Mouse (Mus musculus) mature B cell (primary cell): ENCODE data around the gene Gm3776.
"Not testable (repeated sequence)": the region's sequence is repeated elsewhere in the genome, so short reads cannot be mapped to it uniquely, and the experiment has no call there.

Experiments
- in situ Hi-C: fragments of 300-500 bp; cut with MboI; formaldehyde crosslinking; loops from 2 replicates; pipeline ENCODE4 v1.14.3; 2019

The Gm3776 gene

DNA sequence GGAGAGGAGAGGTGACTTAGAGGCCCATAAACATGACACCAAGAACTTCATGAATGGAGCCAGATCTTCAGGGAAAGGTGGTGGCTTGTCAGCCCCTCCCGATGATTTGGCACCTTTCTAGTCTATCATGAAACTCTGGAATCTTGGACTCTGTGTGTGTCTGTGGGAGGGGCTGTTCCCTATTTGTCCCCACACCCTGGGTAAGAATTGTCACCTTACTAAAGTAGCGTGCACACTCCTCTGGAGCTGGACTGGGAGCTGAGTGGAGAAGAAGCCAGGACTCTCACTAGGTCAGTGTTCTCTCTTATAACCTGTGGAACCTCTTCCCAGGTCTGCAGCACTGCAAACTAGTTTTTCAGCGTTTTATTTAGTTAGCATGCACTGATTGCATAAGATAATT is at the start of gene Gm3776:
Gm3776 (plus strand) TSS at position 216 of the 400 bp plus-strand sequence.
- in situ Hi-C loops, result not testable (repeated sequence)

DNA sequence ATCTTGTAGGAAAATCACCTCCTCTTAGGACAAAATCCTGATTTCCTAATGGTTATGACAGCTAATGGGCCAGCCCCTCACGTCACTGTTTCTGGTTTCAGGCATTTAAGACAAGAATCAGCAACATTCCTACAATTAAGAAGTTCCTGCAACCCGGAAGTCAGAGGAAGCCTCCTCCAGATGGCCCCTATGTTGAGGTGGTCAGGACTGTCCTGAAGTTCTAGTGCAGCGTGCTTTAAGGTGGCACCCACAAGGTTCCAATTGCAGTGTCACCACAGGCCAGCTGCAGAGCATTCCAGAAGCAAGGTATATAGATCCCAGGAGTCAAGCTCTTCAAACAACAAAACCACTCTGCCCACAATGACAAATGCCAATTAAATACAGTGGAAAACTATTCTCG is 48.0 kb upstream of the Gm3776 start:
- in situ Hi-C loops, result no loop called here

DNA sequence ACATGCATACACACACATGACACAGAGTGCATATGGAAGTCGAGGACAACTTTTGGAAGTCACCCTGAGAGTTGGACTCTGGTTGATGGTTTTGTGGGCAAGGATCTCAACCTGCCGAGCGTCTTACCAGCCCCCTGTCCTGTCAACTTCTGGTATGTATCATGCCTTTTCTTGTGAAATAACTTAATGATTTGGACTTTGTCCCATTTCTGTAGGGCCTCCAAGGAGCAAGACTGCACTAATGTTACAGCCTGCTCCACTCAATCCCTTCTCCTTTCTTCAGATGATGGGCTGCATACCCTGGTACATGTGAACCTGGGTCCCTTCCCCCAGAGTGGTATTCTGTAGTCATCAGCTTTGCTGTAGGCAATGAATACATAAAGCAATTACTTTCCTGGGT is 46.9 kb upstream of the Gm3776 start:
- in situ Hi-C loops, result no loop called here

DNA sequence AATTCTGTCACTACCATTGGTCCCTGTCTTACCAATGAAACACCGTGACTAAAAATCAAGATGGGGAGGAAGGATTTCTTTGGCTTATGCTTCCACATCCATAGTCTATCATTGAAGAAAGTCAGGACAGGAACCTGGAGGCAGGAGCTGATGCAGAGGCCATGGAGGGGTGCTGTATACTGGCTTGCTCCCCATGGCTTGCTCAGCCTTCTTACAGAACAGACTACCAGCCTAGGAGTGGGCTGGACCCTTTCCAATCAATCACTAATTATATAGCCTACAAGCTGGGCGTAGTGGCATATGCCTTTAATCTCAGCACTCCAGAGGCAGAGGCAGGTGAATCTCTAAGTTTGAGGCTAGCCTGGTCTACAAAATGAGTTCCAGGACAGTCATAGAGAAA is 46.1 kb upstream of the Gm3776 start:
- in situ Hi-C loops, result no loop called here

DNA sequence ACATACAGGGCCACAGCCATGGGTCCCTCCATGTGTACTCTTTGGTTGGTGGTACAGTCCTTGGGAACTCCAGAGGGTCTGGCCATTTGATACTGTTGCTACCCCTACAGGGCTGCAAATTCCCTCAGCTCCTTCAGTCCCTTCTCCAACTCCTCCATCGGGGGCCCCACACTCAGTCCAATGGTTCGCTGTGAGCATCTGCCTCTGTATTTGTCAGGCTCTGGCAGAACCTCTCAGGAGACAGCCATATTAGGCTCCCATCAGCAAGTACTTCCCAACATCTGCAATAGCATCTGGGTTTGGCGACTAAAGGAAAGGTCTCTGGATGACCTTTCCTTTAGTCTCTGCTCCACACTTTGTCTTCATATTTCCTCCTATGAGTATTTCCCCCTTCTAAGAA is 45.4 kb upstream of the Gm3776 start:
- in situ Hi-C loops, result no loop called here

DNA sequence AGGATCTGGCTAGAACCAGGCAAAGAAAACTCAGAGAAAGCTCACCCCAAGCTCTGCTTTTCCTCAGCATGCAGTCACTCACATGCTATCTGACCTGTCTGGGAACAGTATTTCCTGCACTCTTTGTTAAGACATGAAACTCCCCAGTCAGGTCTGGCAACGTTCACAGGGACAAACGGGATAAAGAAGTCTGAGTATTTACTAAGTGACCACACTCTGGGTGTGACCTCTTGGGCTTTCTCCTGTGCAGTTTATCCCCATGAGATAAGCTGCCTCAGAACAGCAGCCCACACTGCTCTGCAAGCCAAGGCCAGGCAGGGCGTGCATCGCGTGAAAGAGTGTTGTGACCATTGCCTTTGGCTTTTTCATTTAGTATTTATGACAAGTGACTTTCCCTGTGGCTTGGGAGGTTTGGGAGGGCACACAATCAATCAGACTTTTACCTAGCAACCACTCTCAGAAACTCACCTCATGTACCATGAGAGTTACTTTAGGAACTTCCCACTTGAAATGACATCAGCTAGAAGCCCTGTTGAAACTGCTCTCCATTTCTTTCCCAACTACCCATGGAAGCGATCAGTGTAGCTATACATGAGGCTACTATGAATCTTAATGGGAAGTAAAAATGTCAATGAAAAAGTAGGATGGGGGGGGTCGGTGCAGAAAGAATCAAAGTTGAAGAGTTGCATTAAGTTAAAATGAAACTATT is 44.4 kb upstream of the Gm3776 start:
- in situ Hi-C loops, result no loop called here

DNA sequence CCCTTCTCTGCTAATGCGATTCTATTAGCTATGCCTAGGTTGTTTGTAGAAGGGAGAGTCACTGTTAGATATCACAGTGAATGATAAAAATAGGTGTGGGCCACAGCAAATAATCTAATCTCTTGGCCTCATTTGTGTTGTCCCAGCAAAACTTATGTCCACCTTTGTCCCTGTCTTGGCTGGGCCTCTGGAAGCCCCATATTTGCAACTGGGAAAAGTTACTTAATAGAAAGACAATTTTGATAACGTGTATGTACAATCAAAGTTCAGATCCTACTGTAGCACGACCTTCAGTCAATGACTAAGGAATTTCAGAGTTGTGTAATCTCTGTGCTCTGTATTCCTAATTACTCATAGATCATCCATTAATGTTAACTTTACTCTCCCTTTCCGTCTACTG is 39.9 kb upstream of the Gm3776 start:
- in situ Hi-C loops, result no loop called here

DNA sequence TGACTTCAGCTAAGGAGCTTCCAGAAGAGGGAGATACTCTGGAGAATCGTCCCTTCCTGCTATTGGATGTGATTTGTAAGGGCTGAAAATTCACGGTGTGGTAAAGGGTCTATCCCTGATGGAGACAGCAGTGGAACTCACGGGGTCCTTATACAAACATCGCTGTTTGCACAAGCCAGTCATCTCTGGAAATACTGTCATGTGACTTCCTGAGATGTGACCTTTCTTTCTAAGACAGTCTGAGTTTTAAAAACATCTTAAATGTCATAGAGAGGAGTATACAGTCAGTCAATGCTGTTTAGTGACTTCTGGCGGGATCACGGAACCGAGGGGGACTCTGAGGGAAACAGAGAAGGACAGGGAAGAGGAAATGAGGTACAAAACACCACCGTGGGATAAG is 34.3 kb upstream of the Gm3776 start:
- in situ Hi-C loops, result no loop called here

DNA sequence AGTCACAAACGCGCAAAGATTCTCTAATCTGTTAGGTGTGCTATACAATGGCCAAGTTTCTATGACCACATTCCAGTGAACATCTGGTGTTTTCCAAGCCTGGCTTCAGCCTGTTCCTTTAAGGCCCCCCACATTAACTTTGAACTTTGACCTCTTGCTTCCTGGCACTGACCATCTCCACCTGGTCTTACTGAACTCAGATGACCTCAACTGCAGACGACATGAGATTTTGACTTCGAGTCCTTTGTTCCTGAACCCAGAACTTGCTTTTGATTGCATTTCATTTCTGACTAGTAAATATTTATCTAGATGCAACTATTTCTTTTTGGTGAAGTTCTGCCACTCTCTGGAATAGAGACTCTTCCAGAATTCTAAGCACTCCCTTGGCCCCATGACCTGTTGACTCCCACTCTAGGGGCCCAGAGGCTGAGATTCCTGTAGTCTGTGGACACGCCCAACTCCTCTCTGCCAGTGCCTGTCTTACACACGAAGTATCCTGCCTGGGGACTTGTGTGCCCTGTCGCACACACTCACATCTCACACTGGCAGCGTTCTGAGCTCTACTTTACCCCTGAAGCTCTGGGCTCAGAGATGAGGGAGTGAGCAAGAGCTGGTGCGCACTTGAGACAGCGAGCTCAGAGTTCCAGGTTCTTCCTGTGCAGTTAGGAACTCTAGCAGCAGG is 33.6 kb upstream of the Gm3776 start:
- in situ Hi-C loops, result no loop called here

DNA sequence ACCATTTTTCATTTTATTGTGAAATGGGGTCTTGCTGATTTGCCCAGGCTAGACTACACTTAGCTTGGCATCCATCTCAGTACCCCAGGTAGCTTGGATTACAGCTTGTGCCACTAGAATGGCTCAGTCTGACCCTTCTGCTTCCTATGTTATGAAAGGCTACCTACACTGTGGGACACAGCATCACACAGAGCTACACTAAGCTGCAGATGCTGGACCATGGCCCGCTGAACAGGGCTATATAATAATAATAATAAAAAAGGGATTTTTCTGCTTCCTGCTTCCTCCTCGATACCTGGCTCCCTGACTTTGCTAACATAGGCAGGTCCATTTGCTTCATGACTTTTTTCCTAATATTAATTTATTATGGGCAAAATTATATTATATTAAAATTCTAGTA is 32.5 kb upstream of the Gm3776 start:
- in situ Hi-C loops, result no loop called here

DNA sequence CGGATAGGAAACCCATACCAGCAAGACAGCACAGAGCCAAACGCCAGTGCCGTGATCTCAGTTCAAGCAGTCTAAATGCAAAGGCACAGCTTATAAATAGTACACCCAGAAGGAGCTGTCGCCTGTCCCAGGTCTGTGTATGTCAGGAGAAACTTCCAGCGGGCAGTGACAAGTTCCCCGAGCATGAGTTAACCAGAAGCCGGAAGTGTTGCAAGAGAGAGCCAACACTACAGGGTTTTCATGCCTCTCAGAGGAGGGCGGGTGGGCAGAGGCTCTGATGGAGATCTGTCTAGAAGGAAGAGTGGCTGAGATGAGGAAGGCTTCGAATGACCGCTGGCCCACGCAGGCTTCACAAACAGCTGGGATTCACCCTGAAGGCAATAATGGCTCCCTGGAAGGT is 31.6 kb upstream of the Gm3776 start:
- in situ Hi-C loops, result no loop called here

DNA sequence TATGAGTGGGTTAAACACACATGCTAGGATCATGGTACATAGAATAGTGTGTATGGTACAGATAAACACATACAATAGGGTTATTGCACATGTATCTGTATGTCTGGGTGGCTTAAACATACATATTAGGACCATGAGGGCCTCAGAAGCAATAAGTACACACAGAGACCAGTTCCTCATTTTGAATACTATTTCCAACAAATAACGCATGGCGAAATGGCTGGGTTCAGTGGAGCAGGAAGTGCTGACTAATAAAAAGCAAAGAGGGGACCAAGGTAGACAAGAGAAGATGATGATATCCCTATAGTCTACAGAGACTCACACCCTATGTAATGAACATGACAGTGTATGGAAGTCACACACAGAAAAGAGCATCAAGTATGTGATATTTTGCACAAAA is 28.8 kb upstream of the Gm3776 start:
- in situ Hi-C loops, result no loop called here

DNA sequence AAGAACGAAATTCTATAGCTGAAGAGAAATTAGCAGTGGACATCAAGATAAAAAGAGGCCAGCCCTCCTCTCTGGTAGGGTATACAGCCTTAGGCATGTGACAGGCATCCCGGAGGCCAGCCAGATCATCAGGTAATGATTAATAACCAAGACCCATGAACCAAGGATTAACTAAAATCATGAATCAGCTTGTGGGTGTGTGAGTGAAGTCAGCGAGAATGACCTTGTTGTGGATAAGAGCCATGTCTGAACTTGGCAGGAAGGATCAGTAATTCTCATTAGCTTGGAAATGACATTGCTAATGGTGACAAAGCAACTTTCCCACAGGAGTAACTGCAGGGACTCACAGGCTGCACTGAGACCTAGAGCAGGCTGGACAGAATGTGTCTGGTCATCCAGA is 27.3 kb upstream of the Gm3776 start:
- in situ Hi-C loops, result not testable (repeated sequence)

DNA sequence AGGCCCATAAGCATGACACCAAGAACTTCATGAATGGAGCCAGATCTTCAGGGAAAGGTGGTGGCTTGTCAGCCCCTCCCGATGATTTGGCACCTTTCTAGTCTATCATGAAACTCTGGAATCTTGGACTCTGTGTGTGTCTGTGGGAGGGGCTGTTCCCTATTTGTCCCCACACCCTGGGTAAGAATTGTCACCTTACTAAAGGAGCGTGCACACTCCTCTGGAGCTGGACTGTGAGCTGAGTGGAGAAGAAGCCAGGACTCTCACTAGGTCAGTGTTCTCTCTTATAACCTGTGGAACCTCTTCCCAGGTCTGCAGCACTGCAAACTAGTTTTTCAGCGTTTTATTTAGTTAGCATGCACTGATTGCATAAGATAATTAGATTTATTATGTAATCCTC is 26.5 kb upstream of the Gm3776 start, which contains the start of gene Gsta1:
Gsta1 (plus strand) TSS at position 196 of the 400 bp plus-strand sequence.
- in situ Hi-C loops, result not testable (repeated sequence)

DNA sequence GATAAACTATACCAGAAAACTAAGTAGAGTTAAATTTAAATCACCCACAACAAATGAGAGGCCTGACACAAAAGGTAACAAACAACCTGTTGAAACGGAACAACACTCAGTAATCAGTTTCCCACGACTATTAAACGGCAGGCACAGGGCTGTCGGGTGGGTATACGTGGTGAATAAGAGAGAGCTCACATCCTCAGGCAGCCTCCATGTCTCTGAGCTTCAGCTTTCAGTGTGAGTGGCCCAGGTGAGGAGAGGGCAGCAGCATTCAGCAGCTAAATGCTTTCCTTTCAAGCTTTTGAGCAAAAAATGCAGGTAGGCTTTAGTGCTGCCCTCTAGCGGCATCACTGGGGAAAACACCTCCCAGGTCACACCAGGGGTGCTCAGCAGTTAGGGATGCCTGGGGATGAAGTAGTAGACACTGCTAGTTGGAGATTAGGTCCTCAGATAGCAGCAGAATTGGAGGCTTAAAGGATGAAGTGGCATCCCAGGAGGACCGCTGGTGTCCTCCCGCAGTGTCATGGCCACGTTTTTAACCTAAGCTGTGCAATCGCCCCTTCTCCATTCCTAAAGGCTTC is 23.7 kb upstream of the Gm3776 start:
- in situ Hi-C loops, result not testable (repeated sequence)

DNA sequence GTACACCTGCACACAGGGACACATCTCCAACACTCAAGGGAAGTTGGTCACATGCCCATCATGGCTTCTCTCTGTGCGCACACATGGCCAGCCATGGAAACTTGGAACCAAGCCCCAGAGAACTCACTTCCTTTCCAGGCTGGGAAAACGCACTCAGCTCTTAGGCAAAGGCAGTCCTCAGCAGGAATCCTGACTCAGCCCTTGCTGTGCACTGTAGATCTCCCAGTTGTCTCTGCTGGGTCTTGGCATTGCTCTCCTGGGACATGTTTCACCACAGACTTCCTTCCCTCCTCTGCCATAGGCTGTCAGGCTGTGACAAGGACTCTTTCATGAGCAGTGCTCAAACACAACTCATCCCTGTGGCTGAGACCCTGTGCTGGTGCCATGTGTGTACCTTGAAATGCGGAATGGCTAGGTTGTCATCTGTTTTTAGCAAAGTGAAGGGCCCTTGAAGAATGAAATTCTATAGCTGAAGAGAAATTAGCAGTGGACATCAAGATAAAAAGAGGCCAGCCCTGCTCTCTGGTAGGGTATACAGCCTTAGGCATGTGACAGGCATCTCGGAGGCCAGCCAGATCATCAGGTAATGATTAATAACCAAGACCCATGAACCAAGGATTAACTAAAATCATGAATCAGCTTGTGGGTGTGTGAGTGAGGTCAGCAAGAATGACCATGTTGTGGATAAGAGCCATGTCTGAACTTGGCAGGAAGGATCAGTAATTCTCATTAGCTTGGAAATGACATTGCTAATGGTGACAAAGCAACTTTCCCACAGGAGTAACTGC is 1.1 kb upstream of the Gm3776 start:
- in situ Hi-C loops, result not testable (repeated sequence)

DNA sequence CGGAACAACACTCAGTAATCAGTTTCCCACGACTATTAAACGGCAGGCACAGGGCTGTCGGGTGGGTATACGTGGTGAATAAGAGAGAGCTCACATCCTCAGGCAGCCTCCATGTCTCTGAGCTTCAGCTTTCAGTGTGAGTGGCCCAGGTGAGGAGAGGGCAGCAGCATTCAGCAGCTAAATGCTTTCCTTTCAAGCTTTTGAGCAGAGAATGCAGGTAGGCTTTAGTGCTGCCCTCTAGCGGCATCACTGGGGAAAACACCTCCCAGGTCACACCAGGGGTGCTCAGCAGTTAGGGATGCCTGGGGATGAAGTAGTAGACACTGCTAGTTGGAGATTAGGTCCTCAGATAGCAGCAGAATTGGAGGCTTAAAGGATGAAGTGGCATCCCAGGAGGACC is 2.8 kb downstream of the Gm3776 start:
- in situ Hi-C loops, result not testable (repeated sequence)

DNA sequence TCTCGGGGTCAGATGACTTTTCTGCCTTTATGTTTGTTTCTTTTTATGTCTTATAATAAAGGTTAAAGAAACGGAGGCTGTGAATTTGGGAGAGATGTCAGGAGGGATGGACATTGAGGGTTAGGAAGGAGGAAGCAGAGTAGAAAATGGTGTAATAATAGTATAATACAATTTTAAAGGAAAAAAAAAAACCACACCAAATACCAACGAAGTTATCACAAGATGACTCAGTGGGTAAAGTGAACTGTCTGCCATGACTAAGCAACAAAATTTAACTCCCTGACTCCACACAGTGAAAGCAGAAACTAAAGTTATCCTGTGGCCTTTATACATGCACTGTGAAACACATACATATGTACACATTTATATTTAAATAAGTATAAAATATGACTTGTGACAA is 14.0 kb downstream of the Gm3776 start:
- in situ Hi-C loops, result not testable (repeated sequence)

DNA sequence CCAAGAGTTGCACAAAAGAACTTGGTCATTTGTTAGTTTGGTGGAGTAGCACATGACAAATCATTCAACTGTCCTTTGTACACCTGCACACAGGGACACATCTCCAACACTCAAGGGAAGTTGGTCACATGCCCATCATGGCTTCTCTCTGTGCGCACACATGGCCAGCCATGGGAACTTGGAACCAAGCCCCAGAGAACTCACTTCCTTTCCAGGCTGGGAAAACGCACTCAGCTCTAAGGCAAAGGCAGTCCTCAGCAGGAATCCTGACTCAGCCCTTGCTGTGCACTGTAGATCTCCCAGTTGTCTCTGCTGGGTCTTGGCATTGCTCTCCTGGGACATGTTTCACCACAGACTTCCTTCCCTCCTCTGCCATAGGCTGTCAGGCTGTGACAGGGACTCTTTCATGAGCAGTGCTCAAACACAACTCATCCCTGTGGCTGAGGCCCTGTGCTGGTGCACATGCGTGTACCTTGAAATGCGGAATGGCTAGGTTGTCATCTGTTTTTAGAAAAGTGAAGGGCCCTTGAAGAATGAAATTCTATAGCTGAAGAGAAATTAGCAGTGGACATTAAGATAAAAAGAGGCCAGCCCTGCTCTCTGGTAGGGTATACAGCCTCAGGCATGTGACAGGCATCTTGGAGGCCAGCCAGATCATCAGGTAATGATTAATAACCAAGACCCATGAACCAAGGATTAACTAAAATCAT is 25.2 kb downstream of the Gm3776 start:
- in situ Hi-C loops, result not testable (repeated sequence)

DNA sequence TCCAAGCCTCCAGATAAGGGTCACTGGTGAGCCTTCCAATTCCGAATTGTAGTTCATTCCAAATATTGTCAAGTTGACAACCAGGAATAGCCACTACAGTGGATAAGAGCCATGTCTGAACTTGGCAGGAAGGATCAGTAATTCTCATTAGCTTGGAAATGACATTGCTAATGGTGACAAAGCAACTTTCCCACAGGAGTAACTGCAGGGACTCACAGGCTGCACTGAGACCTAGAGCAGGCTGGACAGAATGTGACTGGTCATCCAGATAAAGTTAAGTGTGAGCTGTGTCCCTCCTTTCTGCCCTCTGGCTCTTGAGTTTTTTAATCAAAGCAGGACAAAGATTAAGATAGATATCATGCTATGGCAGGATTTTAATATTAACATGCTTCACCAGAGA is 32.1 kb downstream of the Gm3776 start:
- in situ Hi-C loops, result not testable (repeated sequence)

DNA sequence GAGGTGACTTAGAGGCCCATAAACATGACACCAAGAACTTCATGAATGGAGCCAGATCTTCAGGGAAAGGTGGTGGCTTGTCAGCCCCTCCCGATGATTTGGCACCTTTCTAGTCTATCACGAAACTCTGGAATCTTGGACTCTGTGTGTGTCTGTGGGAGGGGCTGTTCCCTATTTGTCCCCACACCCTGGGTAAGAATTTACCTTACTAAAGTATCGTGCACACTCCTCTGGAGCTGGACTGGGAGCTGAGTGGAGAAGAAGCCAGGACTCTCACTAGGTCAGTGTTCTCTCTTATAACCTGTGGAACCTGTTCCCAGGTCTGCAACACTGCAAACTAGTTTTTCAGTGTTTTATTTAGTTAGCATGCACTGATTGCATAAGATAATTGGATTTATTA is 32.8 kb downstream of the Gm3776 start, which contains the start of gene Gm10639:
Gm10639 (plus strand) TSS at position 201 of the 400 bp plus-strand sequence.
- in situ Hi-C loops, result not testable (repeated sequence)

DNA sequence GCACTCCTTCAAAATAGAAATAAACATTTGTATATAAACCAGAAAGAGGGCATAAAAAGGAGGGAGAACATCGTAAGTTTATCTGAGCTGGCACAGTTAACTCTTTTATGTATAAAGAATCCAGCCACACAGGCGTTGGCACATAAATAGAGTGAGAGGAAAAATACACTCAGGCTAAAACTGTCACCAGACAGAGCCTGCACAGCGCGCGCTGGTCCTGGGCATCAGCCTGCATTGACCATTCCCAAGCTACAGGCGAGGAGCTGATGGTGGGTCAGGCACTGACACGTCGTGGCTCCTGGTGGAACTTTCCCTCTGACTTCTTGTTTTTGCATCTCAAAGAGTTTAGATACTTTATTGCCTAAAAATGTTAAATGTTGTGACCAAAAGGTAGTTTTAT is 35.5 kb downstream of the Gm3776 start:
- in situ Hi-C loops, result not testable (repeated sequence)
